Mouse (Mus musculus) testis, adult 2 months (tissue): ENCODE measurements around the gene Slc34a1.

Source experiments
- CTCF ChIP-seq: fragments of 200-500 bp; IDR thresholded peaks from 2 replicates; pipeline ENCODE4 v1.5.1; 2012; ENCODE audit warnings: low read depth, mild to moderate bottlenecking, inconsistent platforms, low read length, moderate library complexity; ENCODE audit not compliant: control insufficient read depth, insufficient read depth, insufficient replicate concordance
- POLR2A ChIP-seq: fragments of 200-500 bp; IDR thresholded peaks from 2 replicates; pipeline ENCODE4 v1.6.1; 2012; ENCODE audit warnings: low read depth, mild to moderate bottlenecking, inconsistent platforms, low read length, moderate library complexity; ENCODE audit not compliant: control insufficient read depth

DNA sequence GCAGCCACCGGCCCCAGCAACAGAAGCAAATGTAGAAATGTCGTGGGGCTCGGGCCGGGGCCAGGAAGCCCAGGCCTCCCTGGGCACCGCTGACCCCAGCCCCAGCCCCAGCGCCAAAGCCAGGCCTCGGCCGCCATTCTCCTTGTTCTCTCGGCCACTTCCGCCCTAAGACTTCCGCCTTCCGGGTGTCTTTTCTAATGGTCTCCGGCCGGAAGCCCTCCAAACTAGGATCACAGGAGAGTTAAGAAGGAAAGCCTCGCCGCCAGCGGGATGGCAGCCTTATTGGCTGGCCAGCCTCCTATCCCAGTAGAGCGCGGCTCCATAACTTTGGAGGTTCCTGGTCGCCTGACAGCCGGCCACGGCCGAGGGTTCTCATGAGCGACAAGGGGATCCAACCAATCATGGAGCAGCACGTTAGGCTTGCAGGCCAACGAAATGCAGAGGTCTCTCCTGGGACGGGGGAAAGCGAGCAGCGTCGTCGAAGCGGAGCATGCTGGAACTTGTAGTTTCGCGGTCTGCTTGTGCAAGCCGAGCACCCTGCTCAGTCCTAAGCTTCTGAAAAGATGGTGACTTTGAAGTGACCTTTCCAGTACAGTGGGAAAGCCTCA is 35.4 kb upstream of the Slc34a1 start, which contains the start of gene Lman2:
- TF ChIP-seq CTCF (no peak), POLR2A (peak; percentile 51)
